Mouse (Mus musculus) brain, embryonic 14.5 days (tissue): ENCODE measurements around the gene Mob3a.

Source experiments
- CTCF ChIP-seq: fragments of 200-500 bp; IDR thresholded peaks from 2 replicates; pipeline ENCODE4 v1.5.1; 2012; ENCODE audit warnings: inconsistent platforms, mild to moderate bottlenecking, moderate library complexity, borderline replicate concordance; ENCODE audit not compliant: insufficient read depth, insufficient read length; ENCODE audit errors: extremely low read depth
- POLR2A ChIP-seq: fragments of 200-500 bp; IDR thresholded peaks from 2 replicates; pipeline ENCODE4 v1.6.1; 2012; ENCODE audit warnings: mild to moderate bottlenecking, inconsistent platforms, borderline replicate concordance; ENCODE audit not compliant: poor library complexity, insufficient read depth, insufficient read length, severe bottlenecking; ENCODE audit errors: extremely low read depth

DNA sequence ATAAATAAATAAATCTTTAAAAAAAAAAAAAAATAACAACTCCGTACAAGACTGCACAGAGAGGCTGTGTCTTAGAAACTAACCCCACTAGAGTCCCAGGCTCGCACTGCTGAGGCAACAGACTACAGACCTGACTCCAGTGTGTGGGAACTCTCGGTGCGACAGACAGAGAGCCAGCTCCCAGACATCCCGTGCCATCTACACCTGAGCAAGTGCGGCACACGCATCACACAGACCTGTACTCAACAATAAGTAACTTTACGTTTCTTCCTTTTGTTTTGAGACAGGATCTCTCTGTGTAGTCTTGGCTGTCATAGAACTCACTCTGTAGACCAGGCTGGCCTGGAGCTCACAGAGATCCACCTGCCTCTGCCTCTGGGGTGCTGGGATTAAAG is 4.4 kb downstream of the Mob3a start:
- TF ChIP-seq CTCF (no peak), POLR2A (no peak)
